Mouse (Mus musculus) heart, postnatal 36 days (tissue): ENCODE measurements around the gene Prss38. TPM values are rescaled to one million over a fixed set of nuclear protein-coding genes. Genes with fewer than 3 reads are reported as not detected.
A peak's percentile ranks its signal among the peaks of the same experiment; 100 is the strongest.
"Not testable (repeated sequence)": the region's sequence is repeated elsewhere in the genome, so short reads cannot be mapped to it uniquely, and the experiment has no call there.

Experiments
- DNase-seq, 2 experiments: peaks; one replicate each; pipeline ENCODE4 v3.0.0; 2021 to 2022
- intact Hi-C: fragments of 180-260 bp; cut with DNase I; formaldehyde crosslinking; loops from one replicate; pipeline ENCODE4 v1.15.1; 2025
- total RNA-seq, 2 experiments: library from RNA; stranded (reverse); gene quantifications; 2 replicates each; pipeline ENCODE4 v1.2.3; 2021

The Prss38 gene
- total RNA-seq, 2 experiments from 2014 or later: not detected

DNA sequence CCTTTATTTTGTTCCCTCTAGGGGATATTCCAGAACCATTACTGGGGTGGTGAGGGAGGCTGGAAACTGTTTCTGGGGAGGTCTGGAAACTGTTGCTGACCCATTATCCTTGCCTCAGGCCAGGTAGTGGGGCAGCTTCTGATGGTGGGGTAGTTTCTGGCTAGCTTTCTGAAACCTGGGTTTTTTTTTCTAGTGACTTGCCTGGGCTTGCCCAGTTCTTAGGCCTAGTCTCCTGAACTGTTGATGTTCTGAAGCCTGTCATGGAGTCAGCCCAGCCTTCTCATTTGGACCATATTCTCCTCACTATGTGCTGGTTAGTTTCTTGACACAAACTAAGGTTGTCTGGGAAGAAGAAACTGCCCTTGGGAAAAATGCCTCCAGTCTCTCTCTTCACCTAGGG lies 4.1 kb upstream of the Prss38 start:
- DNase-seq: no peak
- intact Hi-C loops: no loop called here

DNA sequence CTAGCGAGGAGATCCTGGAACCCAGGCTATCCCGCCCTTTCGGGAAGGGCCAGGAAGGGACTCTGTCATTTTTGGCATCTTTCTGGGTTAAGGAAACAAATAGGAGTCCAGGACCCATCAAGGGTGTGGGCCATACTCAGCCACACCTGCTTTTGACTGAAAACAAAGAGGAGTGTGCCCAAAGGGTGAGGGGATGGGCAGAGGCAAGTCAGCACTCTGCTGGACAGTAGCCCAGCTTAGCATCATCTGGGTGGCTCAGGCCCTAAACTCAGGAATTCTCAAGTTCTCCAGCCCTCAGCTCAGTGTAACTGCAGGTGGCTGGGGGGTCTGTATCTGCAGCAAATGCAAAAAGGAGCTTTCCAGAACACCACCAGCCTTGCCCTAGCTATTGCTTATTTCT lies 2.5 kb upstream of the Prss38 start:
- DNase-seq: no peak

DNA sequence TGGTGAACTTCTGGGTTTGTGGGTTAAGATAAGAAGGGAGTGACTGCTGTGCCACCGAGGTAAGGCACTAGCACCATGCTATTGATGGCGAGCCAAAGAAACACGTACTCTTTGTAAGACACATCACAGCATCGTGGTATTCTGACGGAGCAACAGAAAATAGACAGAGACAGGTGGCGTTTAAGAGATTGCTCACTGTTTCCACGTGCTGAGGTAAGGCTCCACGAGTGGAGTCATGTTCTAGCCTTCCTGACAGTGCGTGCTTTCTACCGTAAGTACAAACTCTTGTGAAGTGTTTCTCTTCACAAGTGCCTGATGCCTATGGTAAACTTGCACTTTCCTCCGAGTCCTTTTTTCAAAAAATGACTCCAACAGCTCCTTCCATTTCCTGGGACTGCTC lies 5.6 kb downstream of the Prss38 start:
- intact Hi-C loops: no loop called here
- DNase-seq: no peak

More for the DNA sequence above, 2.5 kb upstream of the Prss38 start:
- intact Hi-C loops: no loop called here

DNA sequence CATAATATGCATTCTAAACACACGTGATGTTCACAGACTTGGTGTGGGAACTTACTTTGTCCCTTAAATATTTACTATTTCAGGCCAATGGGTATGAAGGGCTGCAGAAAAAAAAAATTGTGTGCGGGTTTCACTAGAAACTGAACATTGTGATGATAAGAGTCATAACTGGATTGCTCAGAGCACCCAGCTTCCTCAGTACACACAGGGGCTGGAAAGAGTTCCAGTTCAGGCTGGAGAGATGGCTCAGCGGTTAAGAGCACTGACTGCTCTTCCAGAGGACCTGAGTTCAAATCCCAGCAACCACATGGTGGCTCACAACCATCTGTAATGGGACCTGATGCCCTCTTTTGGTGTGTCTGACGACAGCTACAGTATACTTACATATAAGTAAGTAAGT lies 7.5 kb downstream of the Prss38 start:
- not testable (repeated sequence) for DNase-seq
- intact Hi-C loops: loop anchor here (2.0 kb wide), 1 partner anchor 59 kb away; no protein-coding TSS in a partner anchor

DNA sequence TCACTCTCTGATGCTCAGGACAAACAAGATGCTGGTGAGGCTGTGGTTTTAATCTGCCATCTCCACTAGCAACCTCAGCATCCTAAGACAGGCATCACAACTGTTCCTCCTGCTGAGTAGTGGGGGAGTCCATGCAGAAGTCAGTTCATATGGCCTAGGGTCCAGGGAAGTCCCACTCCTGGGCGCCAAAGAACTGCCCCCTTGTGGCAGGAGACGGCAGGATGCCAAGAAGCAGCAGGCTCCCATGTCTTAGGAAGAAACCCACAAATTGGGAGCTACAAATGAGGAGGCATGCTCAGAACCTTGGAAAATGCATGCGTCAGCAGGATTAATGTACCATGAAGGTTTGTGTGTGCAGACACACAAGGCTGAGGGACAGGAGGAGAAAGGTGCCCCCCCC lies 8.8 kb downstream of the Prss38 start:
- DNase-seq: peak in 1 of 2 experiments; percentile 28
- intact Hi-C loops: loop anchor here (2.0 kb wide), 1 partner anchor 58 kb away; no protein-coding TSS in a partner anchor

DNA sequence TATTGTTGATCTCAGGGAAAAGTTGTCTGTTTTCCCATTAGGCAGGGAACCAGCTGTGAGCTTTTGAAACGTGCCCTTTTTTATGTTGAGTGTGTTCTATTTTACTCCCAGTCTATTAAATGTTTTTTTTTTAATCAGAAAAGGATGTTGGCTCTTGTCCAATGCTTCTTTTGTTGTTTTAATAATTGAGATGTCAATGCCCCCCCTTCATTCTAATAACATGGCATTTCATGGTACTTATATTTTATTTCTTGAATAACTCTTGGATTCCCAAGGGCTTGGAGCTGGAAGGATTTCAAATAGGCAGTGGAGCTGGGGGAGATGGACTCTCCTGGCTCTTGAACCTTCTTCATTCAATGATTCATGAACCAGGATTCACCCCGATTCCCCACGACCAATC lies 9.4 kb downstream of the Prss38 start:
- DNase-seq: no peak
- intact Hi-C loops: loop anchor here (2.0 kb wide), 1 partner anchor 57 kb away; no protein-coding TSS in a partner anchor

DNA sequence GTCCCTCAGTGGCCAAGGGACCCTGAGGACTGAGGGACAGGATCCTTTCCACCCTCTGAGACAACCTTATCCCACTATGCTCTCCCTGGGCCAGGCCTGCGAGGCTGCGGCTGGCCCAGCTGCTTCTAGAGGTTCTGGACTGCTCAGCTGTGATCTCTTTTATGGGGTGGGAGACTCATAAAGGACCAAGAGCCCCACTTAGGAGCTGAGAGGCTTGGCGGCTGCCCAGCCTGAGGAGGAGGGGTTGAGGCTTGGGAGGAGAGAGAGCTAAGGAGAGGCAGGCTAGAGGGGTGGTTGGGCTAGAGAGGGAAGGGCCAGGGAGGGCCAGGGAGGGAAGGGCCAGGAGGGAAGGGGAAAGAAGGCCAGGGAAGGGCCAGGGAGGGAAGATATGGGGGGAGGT lies 11.0 kb downstream of the Prss38 start:
- DNase-seq: no peak

DNA sequence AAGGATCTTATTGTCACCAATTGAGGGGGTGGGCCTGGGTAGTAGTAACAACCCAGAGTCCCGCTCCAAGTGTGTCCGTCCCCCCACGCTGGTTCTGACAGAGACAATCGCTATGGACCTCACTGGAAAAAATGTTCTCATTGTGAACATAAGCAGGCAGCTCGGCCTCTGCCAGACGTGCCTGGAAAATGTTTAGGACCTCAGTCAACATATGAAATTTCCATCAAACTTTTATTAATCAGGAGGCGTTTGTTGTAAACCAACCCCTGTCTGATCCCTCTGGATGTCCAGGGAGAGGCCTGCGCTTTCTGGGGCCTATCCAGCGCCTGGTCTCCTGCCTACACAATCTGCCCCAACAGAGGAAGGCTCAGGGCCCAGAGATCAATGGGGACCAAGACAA lies 11.4 kb downstream of the Prss38 start:
- no peak for DNase-seq
- intact Hi-C loops: no loop called here

More for the DNA sequence above, 11.0 kb downstream of the Prss38 start:
- intact Hi-C loops: no loop called here

DNA sequence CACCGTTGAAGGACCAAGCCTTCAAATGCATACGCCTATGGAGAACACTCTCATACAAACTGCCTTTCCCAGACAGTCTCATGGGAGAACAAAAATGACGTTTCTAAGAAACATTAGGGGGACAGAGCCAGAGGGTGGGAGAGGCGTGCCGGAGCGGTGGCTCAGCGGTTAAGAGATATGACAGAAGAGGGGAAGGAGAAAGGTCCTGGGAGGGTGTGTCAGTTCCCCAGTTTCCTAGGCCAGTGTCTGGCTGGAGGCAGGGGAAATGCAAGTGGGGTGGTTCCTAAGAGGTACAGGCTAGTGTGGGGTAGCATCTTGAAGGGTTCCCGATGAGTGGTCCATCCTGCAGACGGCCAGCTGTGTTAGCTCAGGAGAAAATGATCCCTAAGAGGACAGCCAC lies 14.2 kb downstream of the Prss38 start:
- intact Hi-C loops: no loop called here
- no peak for DNase-seq

DNA sequence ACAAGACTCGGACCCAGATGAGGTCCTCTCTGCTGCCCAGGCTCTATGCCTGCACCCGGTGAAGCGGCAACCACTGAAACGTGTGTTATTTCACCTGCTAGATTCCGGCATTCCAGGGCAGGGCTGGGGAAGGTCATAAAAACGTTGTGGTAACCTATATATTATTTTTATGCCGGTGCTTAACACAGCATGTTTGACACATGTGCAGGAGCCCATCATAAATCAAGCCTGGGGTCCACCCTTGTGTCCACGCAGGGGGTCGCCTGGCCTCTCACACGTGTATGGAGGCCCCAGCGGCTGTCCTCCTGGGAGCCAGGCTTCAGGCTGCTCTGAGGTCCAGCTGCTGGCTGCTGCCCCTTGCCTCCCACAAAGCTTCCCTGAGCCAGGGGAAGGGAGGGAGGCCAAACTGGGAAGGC lies 18.6 kb downstream of the Prss38 start:
- intact Hi-C loops: no loop called here
- DNase-seq: no peak

DNA sequence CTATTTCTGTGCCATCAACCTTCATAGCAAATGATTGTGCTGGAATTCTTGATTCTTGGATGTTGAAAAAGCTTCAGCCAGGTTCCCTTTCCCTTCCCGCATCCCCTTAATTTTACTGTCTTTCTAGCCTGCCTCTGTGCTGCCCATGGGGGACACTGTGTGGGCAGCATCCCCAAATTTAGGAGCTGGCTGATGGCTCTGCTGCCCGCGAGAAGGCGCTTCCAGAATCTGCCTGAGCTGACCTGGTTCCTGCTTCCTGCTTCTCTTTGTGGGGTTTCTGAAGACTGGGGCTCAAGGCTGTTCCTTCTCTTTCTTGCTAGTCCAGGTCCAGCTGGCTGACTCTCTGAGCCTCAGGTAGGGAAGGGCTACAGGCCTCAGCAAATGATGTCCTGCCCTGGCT lies 20.7 kb downstream of the Prss38 start:
- intact Hi-C loops: no loop called here
- DNase-seq: no peak

DNA sequence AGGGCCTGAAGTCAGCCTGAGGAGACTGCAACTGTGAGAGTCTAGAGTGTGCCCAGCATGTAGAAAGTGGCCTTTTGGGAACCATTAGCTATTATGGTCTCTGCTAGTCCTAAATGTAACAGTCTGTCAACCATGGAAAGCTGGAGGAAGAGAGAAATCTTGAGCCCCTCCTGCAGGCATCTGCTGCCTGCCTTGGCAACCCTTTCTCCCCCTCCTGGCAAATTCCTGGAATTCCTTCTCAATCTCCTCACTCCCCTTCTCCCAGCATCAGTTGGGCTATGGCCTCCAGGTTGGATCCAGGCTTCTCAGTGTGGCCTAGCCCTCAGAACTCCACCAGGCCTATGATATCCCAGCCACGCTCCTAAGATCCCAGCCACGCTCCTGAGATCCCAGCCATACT lies 25.1 kb downstream of the Prss38 start:
- intact Hi-C loops: no loop called here
- no peak for DNase-seq

DNA sequence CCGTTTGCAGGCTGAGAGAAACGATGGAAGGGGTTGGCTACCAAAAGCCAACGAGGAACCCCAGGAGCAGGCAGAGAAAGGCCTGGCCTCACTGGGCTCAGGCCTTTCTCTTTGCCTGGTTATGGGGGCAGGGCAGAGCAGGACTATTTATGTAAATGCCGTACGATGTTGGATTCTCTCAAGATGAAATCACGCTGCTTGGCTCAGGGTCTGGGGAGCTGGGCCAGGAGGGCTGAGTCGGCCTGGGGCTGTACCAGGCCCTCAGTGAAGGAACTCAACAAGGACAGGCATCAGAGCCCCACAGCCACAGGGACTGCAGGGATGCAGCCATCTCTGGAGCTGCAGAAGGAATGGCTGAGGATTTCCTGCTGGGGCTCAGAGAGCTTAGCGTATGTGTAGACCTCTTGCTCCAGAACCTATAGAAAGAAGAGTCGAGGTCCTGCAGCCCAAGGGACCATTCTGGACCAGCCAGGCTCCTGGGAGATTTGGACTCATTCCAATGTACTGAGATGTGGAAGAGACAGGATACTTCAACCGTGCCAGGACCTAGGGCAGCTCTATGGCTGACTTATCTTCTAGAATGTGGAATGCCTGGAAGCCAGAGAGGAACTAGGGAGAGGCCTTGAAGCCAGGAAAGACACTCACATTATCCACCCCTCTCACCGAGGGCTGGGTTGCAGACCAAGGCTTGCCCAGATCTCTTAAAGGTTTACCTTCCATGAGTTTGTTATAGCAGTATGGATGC lies 29.1 kb downstream of the Prss38 start:
- intact Hi-C loops: no loop called here
- DNase-seq: peak; percentile 61 to 63

DNA sequence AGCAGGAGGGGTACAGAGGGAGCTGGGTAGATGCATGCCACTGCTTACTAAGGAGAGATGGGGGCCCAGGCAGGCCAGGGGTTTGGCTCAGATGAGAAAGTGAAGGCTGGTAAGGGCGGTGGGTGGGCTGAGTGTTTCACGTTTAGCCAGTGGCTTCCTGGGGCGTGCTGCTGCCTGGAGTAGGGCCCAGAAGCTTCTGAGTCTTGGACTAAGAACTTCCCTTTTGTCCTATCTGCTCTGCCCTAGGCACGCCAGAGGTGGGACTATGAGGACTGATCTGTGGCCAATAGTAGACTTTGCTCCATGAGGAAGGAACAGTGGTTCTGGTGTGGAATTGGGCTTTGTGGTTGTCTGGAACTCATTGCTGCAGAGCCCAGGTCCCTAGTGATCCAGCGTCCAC lies 32.5 kb downstream of the Prss38 start:
- intact Hi-C loops: no loop called here
- no peak for DNase-seq

DNA sequence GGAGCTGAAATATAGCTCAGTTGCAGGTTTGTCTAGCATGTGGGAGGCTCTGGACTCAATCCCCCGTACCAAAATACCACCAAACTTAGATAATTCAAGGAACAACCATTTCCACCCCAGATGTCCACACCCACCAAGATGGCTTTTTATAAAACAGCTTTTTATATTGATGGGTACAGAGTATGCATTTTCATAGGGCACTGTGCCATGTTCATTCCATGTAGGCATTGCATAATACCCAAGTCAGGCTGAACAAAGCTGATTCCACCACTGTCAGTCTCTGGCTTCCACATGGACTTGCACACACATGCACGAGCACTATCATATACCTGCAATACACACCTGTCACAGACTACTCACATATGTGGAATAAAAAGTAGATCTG lies 36.7 kb downstream of the Prss38 start:
- intact Hi-C loops: no loop called here

DNA sequence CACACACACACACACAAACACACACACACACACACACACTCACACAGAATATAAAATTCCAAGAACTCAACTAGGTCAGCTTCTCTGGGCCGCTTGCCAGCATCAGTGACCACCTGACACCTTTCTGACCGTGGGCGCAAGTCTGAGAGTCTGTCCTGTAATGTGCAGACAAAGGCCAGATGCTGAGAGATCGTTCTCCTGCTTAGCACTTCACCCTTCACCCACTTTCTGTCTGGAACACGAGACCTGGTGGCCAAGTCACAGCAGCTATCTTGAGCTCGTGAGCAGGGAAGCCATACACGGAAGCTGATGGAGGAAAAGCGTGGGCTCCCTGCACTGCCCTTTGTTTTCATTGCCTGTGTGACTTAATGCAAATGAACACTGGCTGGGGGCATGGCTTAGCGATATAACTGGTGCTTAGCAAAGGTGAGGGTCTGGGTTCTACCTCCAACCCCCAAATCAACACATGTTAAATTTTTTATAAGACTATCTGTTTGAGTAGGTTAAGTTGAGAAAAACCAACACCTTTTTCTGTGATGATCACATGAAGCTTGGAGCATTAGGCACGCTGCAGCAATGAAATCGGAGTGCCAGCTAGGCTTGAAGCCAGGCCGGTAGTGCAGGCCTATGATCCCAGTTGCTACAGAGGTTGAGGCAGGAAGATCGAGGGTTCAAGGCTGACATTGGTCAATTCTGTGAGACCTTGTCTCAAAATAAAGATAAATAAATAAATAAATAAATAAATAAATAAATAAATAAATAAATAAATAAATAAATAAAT lies 37.3 kb downstream of the Prss38 start:
- DNase-seq: peak; percentile 20 to 34
- intact Hi-C loops: no loop called here

More for the DNA sequence above, 36.7 kb downstream of the Prss38 start:
- no peak for DNase-seq

DNA sequence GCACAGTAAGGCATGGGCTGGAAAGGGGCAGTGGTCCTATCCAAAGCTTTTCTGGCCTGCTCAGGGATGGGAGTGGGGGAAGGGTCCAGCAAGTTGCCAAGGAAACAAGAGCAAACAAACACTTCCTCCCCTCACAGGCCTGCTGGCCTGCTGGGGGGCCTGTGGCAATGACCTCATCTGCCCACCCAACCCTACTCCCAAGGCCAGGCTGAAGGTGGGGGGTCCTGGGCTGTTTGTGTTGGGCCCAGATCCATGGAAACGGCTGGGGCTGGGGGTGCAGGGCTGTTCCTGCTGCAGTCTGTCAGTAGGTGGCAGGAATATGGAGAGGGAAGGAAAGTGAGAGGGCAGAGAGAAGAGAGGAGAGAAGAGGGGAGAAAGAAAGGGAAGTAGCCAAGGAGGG lies 39.1 kb downstream of the Prss38 start:
- no peak for DNase-seq
- intact Hi-C loops: no loop called here

DNA sequence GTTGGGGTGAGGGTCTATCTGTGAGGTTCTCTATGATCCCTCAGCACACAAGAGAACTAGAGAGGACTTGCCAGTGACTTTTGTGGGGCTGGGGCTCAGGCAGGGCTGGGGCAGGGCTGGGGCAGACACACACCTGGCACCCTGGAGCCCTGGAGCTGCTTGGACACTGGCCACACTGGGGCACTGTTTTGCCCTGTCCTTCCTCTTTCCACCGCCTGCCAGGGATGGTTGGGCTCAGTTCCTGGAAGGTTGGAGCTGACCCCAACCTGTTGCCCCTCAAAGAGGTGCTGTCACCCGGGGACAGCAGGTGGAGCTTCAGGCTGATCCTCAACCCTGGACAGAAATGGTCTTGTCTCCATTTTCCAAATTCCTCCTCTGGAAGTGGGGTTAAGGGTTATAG lies 39.5 kb downstream of the Prss38 start:
- no peak for DNase-seq
- intact Hi-C loops: no loop called here

DNA sequence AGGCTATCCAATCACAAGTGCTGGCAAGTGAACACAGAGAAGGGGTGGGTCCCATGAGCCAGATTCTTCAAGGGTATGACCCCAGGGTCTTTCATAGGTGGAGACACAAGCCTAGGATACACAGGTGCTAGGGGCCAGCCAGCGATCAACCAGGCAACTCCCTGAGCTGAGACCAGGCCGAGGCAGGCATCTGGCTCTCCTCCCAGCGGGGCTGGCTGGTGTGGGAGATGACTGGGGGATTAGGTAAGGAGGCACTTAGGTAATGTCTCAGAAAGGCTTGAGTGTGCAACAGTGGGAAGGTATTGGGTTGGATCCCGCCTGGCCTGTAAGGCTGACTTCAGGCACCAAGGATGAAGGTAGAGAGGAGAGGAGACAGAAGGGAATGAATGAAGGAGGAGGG lies 40.3 kb downstream of the Prss38 start:
- no peak for DNase-seq
- intact Hi-C loops: no loop called here

DNA sequence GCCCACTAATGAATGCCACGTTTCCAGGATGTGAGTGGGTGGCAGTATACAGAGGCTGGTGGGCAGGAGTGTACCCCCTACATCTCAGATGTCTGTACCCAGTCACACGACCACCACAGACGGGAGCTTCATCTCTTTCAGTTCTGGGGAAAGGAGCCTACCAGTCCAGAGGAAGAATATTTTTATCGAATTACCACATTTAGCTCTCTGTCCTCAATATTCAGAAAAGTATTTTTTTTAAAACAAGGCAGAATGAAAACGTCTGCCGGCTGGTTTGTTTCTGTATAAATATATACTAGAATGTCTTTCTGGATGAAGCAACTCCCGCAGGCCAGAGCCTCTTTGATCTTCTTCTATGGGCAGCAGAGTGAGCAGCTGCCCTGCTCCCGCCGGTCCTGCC lies 42.5 kb downstream of the Prss38 start:
- no peak for DNase-seq
- intact Hi-C loops: no loop called here

DNA sequence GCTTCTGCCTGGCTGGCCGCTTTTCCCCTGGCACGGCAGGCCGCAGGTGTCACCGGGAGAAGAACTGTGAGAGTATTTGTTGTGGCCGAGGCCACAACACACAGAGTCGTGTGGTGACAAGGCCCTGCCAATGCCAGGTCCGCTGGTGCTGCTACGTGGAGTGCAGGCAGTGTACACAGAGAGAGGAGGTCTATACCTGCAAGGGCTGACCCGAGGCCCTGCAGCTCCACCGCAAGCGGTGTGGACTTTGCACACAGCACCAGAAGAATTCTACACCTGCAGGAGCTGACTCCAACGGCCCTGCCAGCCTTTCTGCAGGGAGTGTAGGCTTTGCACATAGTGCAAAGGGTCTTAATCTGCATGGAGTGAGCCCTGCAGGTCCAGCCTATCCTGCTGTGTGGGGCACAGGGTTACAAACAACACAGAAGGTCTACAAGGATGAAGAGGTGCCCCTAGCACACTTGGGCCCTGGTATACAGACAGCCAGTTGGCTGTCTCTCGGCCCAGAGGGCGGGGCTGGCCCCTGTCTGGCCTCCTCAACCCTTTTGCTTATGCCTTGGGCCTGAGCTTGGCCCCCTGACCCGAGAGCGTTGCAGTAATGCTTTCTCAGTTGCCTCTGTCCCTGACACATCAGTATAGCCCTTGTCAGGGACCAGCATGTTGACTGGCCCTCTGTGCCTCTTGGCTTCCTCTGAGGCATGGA lies 44.1 kb downstream of the Prss38 start:
- DNase-seq: no peak
- intact Hi-C loops: no loop called here
